Mouse (Mus musculus) lung, postnatal 14 days (tissue): ENCODE measurements around the gene Gpr158.

Experiments used
- DNase-seq: peaks from one replicate; pipeline ENCODE4 v3.0.0; 2021

The Gpr158 gene

DNA sequence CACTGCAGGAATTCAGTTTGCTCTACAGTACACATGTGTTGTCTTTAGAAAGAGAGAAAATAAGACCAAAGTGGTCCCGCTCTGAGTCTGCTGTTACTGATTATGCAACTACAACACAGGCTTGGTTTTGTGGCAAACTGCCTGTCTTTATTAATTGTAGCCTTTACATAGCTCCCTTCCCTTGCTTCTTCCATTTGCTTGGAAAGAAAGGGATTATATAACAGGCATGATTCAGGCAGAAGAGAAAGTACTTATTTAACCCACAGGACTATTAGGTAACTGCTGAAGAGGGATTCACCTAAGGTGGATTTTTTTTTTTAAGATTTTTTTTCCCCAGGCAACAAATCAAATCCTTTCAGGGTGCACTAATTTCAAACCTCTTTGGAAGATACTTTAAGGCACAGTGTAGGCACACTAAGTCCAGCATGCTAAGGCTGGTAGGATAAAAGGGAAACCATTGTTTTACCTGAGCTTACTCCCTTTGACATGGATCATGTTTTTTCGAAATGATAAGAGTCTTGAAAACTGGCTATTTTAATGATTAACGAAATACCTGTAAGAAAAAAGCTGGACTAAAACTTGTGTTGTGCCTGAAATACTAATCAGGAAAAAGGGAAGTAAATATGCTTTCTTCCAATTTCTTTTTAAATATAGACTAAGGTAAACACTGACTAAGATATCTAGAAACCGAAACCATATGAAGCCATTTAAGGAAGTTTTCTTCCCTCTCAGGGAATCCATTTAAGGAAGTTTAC, 308.9 kb downstream of the Gpr158 start:
- no peak for DNase-seq

- no peak for DNase-seq
Observed at GRCm38 (mm10) chr2:21676839-21677123, 309.4 kb downstream of the Gpr158 start.

DNA sequence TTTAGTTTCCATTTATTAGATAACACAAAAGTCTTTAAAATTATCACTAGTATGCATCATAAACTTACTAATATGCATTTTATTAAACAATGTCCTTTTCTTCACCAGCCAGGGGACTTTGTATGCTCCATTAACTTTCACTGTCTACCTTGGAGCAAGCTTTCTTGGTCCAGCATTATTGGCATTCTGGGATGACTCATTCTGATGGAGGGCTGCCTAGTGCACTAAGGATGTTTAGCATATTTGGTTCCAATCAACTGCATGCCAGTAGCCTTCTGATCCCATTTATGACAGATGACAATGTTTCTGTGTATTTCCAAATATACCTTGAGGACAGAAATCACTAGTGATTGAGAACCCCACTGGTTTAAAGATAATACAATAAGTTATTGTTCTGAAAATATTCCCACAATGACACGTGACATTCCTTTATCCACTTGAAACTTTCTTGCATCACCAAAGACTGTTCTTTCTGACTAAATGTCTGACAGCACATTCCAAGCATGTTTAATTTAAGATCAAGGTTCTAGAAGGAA, 313.5 kb downstream of the Gpr158 start:
- no peak for DNase-seq

- no peak for DNase-seq
Observed at GRCm38 (mm10) chr2:21684736-21685135, 317.4 kb downstream of the Gpr158 start.

- no peak for DNase-seq
Observed at GRCm38 (mm10) chr2:21693128-21693527, 325.8 kb downstream of the Gpr158 start.

DNA sequence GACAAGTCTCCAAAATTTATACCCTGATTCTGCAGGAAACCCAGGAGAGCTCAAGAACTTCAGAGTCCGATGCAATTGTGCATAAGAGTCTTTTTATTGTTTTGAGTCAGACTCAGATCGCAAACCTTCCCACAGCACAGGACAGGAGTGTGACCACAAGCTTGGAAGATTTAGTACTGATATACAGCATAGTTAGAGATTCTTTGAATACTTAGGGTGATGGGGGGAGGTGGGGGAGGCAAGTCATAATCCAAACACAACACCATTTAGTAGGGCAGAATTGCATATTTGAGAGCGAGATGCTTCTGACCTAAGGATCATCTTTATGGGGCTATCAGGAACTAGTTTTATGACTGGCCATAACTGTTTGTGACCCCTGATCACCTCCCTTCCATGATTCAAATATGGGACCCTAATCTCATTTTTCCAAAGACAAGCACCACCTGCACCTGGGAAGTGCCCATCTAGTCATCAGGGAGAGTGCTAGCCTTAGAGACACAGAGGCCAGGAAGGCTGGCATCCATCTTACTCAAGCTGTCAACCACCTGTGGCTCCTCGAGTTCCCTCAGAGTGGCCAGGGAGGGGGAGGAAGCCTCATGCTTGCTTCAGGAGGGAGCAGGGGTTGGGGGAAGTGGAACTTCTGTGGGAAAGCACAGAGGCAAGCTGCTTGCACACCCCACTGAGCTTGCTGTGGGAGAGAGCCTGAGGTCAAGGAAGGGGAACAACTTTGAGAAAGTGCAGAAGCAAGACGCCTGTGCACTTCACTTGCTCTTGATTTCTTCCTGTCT, 326.7 kb downstream of the Gpr158 start:
- DNase-seq = no peak

- no peak for DNase-seq
Observed at GRCm38 (mm10) chr2:21728075-21728474, 360.7 kb downstream of the Gpr158 start.

DNA sequence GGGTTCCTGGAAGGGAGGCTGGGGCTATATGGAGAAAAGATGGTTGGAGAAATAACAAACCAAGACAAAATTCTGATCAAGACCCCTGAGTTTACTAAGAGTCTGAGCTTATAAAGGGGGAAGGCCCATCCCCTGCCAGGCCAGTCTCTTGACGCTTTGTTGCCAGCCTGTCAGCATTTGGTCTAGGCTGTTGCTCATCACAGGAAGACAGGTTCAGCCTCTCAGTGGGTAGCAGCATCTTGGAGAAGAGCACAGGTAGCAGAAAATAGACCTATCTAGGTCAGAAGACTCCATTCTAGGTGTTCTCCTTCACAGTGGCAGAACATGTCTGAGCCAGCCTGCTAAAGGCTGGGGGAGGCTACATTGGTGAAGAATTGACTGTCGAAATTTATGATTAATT, 416.4 kb downstream of the Gpr158 start:
- no peak for DNase-seq

GRCm38 (mm10) chr2:21793156-21793555, 425.8 kb downstream of the Gpr158 start:
- no peak for DNase-seq

- DNase-seq = no peak
Observed at GRCm38 (mm10) chr2:21799616-21800015, 432.3 kb downstream of the Gpr158 start.

DNA sequence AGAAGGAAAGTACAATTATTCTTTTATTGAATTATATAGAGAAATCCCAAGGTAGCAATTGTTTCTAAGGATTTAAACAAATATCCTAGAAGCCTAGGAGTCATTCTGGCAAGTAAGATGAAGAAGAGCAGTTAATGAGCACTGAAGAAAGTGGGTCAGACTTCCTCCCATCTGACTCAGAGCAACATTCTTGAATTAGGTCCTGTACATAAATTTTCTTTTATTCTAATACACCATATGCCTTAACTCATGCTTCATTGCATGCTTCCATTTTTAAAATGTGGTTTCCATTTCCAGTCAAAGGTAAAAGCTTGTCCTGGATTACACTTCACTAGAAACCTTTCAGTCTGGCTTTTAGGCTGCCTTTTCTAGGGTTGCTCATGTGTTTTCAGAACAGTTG, 432.7 kb downstream of the Gpr158 start:
- no peak for DNase-seq

GRCm38 (mm10) chr2:21808510-21808909, 441.2 kb downstream of the Gpr158 start:
- DNase-seq = no peak

- no peak for DNase-seq
Observed at GRCm38 (mm10) chr2:21810431-21810830, 443.1 kb downstream of the Gpr158 start.

- DNase-seq = no peak
Observed at GRCm38 (mm10) chr2:21864061-21864460, 496.7 kb downstream of the Gpr158 start.
